Mouse (Mus musculus) hindbrain, embryonic 15.5 days (tissue): Measurements from ENCODE around the gene Rubcn. TPM values are rescaled to one million over a fixed set of nuclear protein-coding genes. Genes with fewer than 3 reads are reported as not detected.

Experiments used
- ATAC-seq: fragments of 200-750 bp; cut with Nextera tagmentation; 2 replicates; pipeline ENCODE4 v1.8.0; 2017; ENCODE audit warnings: low read depth, moderate number of reproducible peaks, moderate TSS enrichment; ENCODE audit not compliant: low FRiP score
- H3K27ac ChIP-seq: fragments of 300-500 bp; sonication (generic); replicated peaks from 2 replicates; pipeline ENCODE4 v1.5.1; 2015; ENCODE audit warnings: mild to moderate bottlenecking, inconsistent platforms
- H3K27me3 ChIP-seq: fragments of 300-500 bp; sonication (generic); 2 replicates; pipeline ENCODE4 v1.6.1; 2015; ENCODE audit warnings: control low read depth, inconsistent platforms
- H3K36me3 ChIP-seq: fragments of 300-500 bp; sonication (generic); 2 replicates; pipeline ENCODE4 v1.6.1; 2015; ENCODE audit warnings: control low read depth, inconsistent platforms
- H3K4me1 ChIP-seq: fragments of 300-500 bp; sonication (generic); replicated peaks from 2 replicates; pipeline ENCODE4 v1.6.1; 2015; ENCODE audit warnings: control low read depth, inconsistent platforms
- H3K4me2 ChIP-seq: fragments of 300-500 bp; sonication (generic); 2 replicates; pipeline ENCODE4 v1.6.1; 2015; ENCODE audit warnings: moderate library complexity, mild to moderate bottlenecking, inconsistent platforms
- H3K4me3 ChIP-seq: fragments of 300-500 bp; sonication (generic); 2 replicates; pipeline ENCODE4 v1.5.1; 2015; ENCODE audit warnings: mild to moderate bottlenecking, inconsistent platforms
- H3K9ac ChIP-seq: fragments of 300-500 bp; sonication (generic); 2 replicates; pipeline ENCODE4 v1.6.1; 2015; ENCODE audit warnings: inconsistent platforms
- H3K9me3 ChIP-seq: fragments of 300-500 bp; sonication (generic); 2 replicates; pipeline ENCODE4 v1.6.1; 2016; ENCODE audit warnings: control low read depth, inconsistent platforms
- WGBS: fragments of 180-500 bp; shearing (Covaris S2); methylation state at CpG from one replicate; pipeline ENCODE4 v1.1.7; 2015; 5-methylcytosine and 5-hydroxymethylcytosine counted together
- polyA plus RNA-seq: library from polyadenylated mRNA; unstranded; fragments of >200 nt; fragmentation: Nextera tagmentation; extraction: Ambion mirVana; gene quantifications from 2 replicates; pipeline ENCODE4 v1.2.1, GENCODE M21; 2015

The Rubcn gene
- polyA plus RNA-seq, 1 experiment from 2014 or later = 38.4 TPM

GRCm38 (mm10) chr16:32812888-32813361 is 64.6 kb downstream of the Rubcn start:
- Histone ChIP-seq H3K9ac (no peak overlapping the region), H3K27ac (no peak overlapping the region), H3K27me3 (no peaks in the 10 kb centered on the region), H3K4me1 (peaks cover 4% of the 10 kb centered on the region), H3K4me3 (no peak overlapping the region), H3K9me3 (no peaks in the 10 kb centered on the region), H3K4me2 (peak overlapping the region; percentile 38), H3K36me3 (no peaks in the 10 kb centered on the region)
- WGBS = 2% methylated on average over 9 of the region's 9 CpGs
- 0 out of 2 replicates have a peak, but pooled peaks have one; percentile 11 for ATAC-seq

- no peak for ATAC-seq
- H3K9me3 ChIP-seq = no peaks in the 10 kb centered on the region
- H3K27me3 ChIP-seq = no peaks in the 10 kb centered on the region
- H3K4me3 ChIP-seq = no peak within 1 kb of the TSS
- H3K9ac ChIP-seq = no peak within 1 kb of the TSS
- peaks cover 4% of the 10 kb centered on the region for H3K4me1 ChIP-seq
- no peaks in the 10 kb centered on the region for H3K36me3 ChIP-seq
- no peak within 1 kb of the TSS for H3K27ac ChIP-seq
- WGBS = 91% methylated on average over 4 of the region's 4 CpGs
- H3K4me2 ChIP-seq = no peak within 1 kb of the TSS
These were observed 67.2 kb downstream of the Rubcn start, which contains the start of gene Smbd1 for GRCm38 (mm10) chr16:32810321-32810720. Gene Smbd1 (minus strand): TSS chr16:32810477.

- Histone ChIP-seq H3K9ac (no peak overlapping the region), H3K4me1 (peaks cover 4% of the 10 kb centered on the region; the same call in 1 of the 2 replicates), H3K4me2 (no peak overlapping the region), H3K9me3 (no peaks in the 10 kb centered on the region), H3K36me3 (no peaks in the 10 kb centered on the region), H3K27me3 (no peaks in the 10 kb centered on the region), H3K27ac (no peak overlapping the region), H3K4me3 (no peak overlapping the region)
- ATAC-seq = no peak
- WGBS = 66% methylated on average over 8 of the region's 8 CpGs
These were observed 70.0 kb downstream of the Rubcn start for GRCm38 (mm10) chr16:32807408-32808185.

- WGBS = 82% methylated on average over 7 of the region's 7 CpGs
- no peak overlapping the region for H3K9ac ChIP-seq
- H3K4me1 ChIP-seq = peaks cover 4% of the 10 kb centered on the region; the same call in 1 of the 2 replicates
- no peaks in the 10 kb centered on the region for H3K36me3 ChIP-seq
- no peaks in the 10 kb centered on the region for H3K27me3 ChIP-seq
- no peak overlapping the region for H3K4me2 ChIP-seq
- no peaks in the 10 kb centered on the region for H3K9me3 ChIP-seq
- no peak overlapping the region for H3K27ac ChIP-seq
- ATAC-seq = no peak
- H3K4me3 ChIP-seq = no peak overlapping the region
These were observed 72.4 kb downstream of the Rubcn start for GRCm38 (mm10) chr16:32805151-32805550.

GRCm38 (mm10) chr16:32803901-32804300 is 73.7 kb downstream of the Rubcn start:
- Histone ChIP-seq H3K4me3 (no peak overlapping the region), H3K9me3 (no peaks in the 10 kb centered on the region), H3K4me2 (no peak overlapping the region), H3K27me3 (no peaks in the 10 kb centered on the region), H3K36me3 (no peaks in the 10 kb centered on the region), H3K27ac (no peak overlapping the region), H3K4me1 (peaks cover 4% of the 10 kb centered on the region; the same call in 1 of the 2 replicates), H3K9ac (no peak overlapping the region)
- no peak for ATAC-seq
- 49% methylated on average over 5 of the region's 5 CpGs for WGBS

GRCm38 (mm10) chr16:32803252-32803853 is 74.2 kb downstream of the Rubcn start:
- H3K4me1 ChIP-seq = peaks cover 4% of the 10 kb centered on the region; the same call in 1 of the 2 replicates
- no peak overlapping the region for H3K9ac ChIP-seq
- ATAC-seq = peak; percentile 86
- WGBS = 37% methylated on average over 6 of the region's 6 CpGs
- no peak overlapping the region for H3K4me2 ChIP-seq
- peak overlapping the region; percentile 60 for H3K27ac ChIP-seq
- H3K4me3 ChIP-seq = no peak overlapping the region
- no peaks in the 10 kb centered on the region for H3K9me3 ChIP-seq
- H3K27me3 ChIP-seq = no peaks in the 10 kb centered on the region
- no peaks in the 10 kb centered on the region for H3K36me3 ChIP-seq

- no peaks in the 10 kb centered on the region for H3K36me3 ChIP-seq
- no peaks in the 10 kb centered on the region for H3K9me3 ChIP-seq
- no peak within 1 kb of the TSS for H3K4me3 ChIP-seq
- no peak within 1 kb of the TSS for H3K4me2 ChIP-seq
- no peak for ATAC-seq
- H3K27ac ChIP-seq = no peak within 1 kb of the TSS
- no peak within 1 kb of the TSS for H3K9ac ChIP-seq
- H3K27me3 ChIP-seq = no peaks in the 10 kb centered on the region
- WGBS = 90% methylated on average over 3 of the region's 3 CpGs
- no peaks in the 10 kb centered on the region for H3K4me1 ChIP-seq
These were observed 80.2 kb downstream of the Rubcn start, which contains the start of gene Muc20 for GRCm38 (mm10) chr16:32797426-32797689. Gene Muc20 (minus strand): TSS chr16:32797435.

GRCm38 (mm10) chr16:32796676-32797425 is 80.7 kb downstream of the Rubcn start:
- 65% methylated on average over 14 of the region's 14 CpGs for WGBS
- no peak overlapping the region for H3K4me3 ChIP-seq

GRCm38 (mm10) chr16:32795177-32795576 is 82.4 kb downstream of the Rubcn start:
- no peak overlapping the region for H3K27ac ChIP-seq
- no peak overlapping the region for H3K4me3 ChIP-seq
- no peak overlapping the region for H3K9ac ChIP-seq
- H3K9me3 ChIP-seq = no peaks in the 10 kb centered on the region
- H3K4me2 ChIP-seq = no peak overlapping the region
- WGBS = 97% methylated on average over 1 of the region's 1 CpGs
- no peaks in the 10 kb centered on the region for H3K36me3 ChIP-seq
- H3K4me1 ChIP-seq = no peaks in the 10 kb centered on the region
- H3K27me3 ChIP-seq = no peaks in the 10 kb centered on the region
- no peak for ATAC-seq

More at GRCm38 (mm10) chr16:32796676-32797425, 80.7 kb downstream of the Rubcn start:
- H3K4me2 ChIP-seq = no peak overlapping the region
- H3K4me1 ChIP-seq = no peaks in the 10 kb centered on the region
- H3K36me3 ChIP-seq = no peaks in the 10 kb centered on the region
- ATAC-seq = 0 out of 2 replicates have a peak, but pooled peaks have one; percentile 23
- H3K27me3 ChIP-seq = no peaks in the 10 kb centered on the region
- no peak overlapping the region for H3K9ac ChIP-seq
- no peaks in the 10 kb centered on the region for H3K9me3 ChIP-seq
- H3K27ac ChIP-seq = no peak overlapping the region

- Histone ChIP-seq H3K9me3 (no peaks in the 10 kb centered on the region), H3K9ac (no peak overlapping the region), H3K27me3 (no peaks in the 10 kb centered on the region), H3K4me1 (no peaks in the 10 kb centered on the region), H3K27ac (no peak overlapping the region), H3K36me3 (no peaks in the 10 kb centered on the region), H3K4me2 (no peak overlapping the region), H3K4me3 (no peak overlapping the region)
- no peak for ATAC-seq
- WGBS = 87% methylated on average over 5 of the region's 5 CpGs
These were observed 87.5 kb downstream of the Rubcn start for GRCm38 (mm10) chr16:32790056-32790455.

- no peaks in the 10 kb centered on the region for H3K27me3 ChIP-seq
- no peak overlapping the region for H3K27ac ChIP-seq
- no peak overlapping the region for H3K4me2 ChIP-seq
- H3K4me1 ChIP-seq = no peaks in the 10 kb centered on the region
- H3K9me3 ChIP-seq = no peaks in the 10 kb centered on the region
- H3K9ac ChIP-seq = no peak overlapping the region
- no peaks in the 10 kb centered on the region for H3K36me3 ChIP-seq
- 63% methylated on average over 13 of the region's 13 CpGs for WGBS
- H3K4me3 ChIP-seq = no peak overlapping the region
- ATAC-seq = peak; percentile 66; the same call in 1 of the 2 replicates
These were observed 92.7 kb downstream of the Rubcn start for GRCm38 (mm10) chr16:32784840-32785239.
